Mouse (Mus musculus) C2C12 (cell line): ENCODE results near the gene Ammecr1. TPM values are rescaled to one million over a fixed set of nuclear protein-coding genes. Genes with fewer than 3 reads are reported as not detected.

Experiments used
- H3K27me3 ChIP-seq: one replicate; pipeline ENCODE4 v1.6.1; 2011; ENCODE audit not compliant: control insufficient read depth, insufficient read depth, insufficient read length
- H3K36me3 ChIP-seq: one replicate; pipeline ENCODE4 v1.6.1; 2011; ENCODE audit not compliant: control insufficient read depth, insufficient read depth
- H3K4me3 ChIP-seq: one replicate; pipeline ENCODE4 v1.5.1; 2011; ENCODE audit warnings: mild to moderate bottlenecking, control low read depth; ENCODE audit not compliant: poor library complexity, insufficient read depth, severe bottlenecking
- H3K79me2 ChIP-seq: one replicate; pipeline ENCODE4 v1.6.1; 2011; ENCODE audit not compliant: control insufficient read depth, insufficient read depth
- H3K79me3 ChIP-seq: one replicate; pipeline ENCODE4 v1.6.1; 2011; ENCODE audit warnings: low read depth, control low read depth
- H3ac ChIP-seq: one replicate; pipeline ENCODE3; 2011; ENCODE audit warnings: low read depth; ENCODE audit not compliant: control insufficient read depth, insufficient read length
- CEBPB ChIP-seq: IDR thresholded peaks from one replicate; pipeline ENCODE4 v1.6.1; 2011; ENCODE audit warnings: low read depth, mild to moderate bottlenecking, control low read depth, moderate library complexity
- CTCF ChIP-seq: IDR thresholded peaks from one replicate; pipeline ENCODE4 v1.5.1; 2011; ENCODE audit not compliant: control insufficient read depth, insufficient read depth, insufficient read length
- FOSL1 ChIP-seq: IDR thresholded peaks from one replicate; pipeline ENCODE4 v1.8.0; 2011; ENCODE audit warnings: mild to moderate bottlenecking, low read length; ENCODE audit not compliant: poor library complexity, insufficient read depth, severe bottlenecking
- MAX ChIP-seq: IDR thresholded peaks from one replicate; pipeline ENCODE4 v1.6.1; 2011; ENCODE audit warnings: mild to moderate bottlenecking, control low read depth
- MYOD1 ChIP-seq: IDR thresholded peaks from one replicate; pipeline ENCODE4 v1.6.1; 2011; ENCODE audit warnings: low read depth; ENCODE audit not compliant: control insufficient read depth, insufficient read length
- MYOG ChIP-seq: IDR thresholded peaks from one replicate; pipeline ENCODE4 v1.6.1; 2011; ENCODE audit not compliant: control insufficient read depth, insufficient read length; ENCODE audit errors: extremely low read depth
- USF1 ChIP-seq: IDR thresholded peaks from one replicate; pipeline ENCODE4 v1.6.1; 2011; ENCODE audit warnings: low read depth, mild to moderate bottlenecking, control low read depth, moderate library complexity
- polyA plus RNA-seq: library from polyadenylated mRNA; unstranded; fragments of >200 nt; fragmentation: generic; extraction: Trizol; gene quantifications from one replicate; pipeline ENCODE4 v1.2.1, GENCODE M21; 2012; ENCODE audit warnings: missing spikeins

Gene Ammecr1
- polyA plus RNA-seq, 1 experiment = 7.5 TPM

DNA sequence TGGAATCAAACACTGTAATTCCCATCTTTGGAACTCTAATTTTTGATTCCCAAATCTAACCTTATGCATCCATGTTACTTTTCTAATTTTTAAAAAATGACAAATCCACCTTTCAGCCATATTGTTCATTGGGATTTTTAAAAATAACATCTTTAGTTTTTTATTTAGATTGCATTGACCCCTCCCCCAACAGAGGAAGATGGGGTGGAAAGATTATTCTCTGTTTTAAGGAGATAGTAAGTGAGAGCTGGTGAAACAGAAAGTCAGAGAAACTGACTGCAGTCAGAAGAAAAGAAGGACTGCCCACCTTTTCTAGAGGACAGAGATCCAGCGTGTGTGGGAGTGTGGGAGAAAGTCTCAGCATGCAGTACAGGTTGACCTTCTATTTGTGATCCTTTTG, 30.7 kb upstream of the Ammecr1 start:
- H3K36me3 ChIP-seq = no peaks in the 10 kb centered on the region
- no peaks in the 10 kb centered on the region for H3K79me2 ChIP-seq
- TF ChIP-seq MAX (no peak), CTCF (no peak), MYOD1 (no peak), CEBPB (no peak), USF1 (no peak), MYOG (no peak), FOSL1 (no peak)
- H3K79me3 ChIP-seq = no peaks in the 10 kb centered on the region
- H3K27me3 ChIP-seq = no peaks in the 10 kb centered on the region
- H3ac ChIP-seq = no peak overlapping the region
- H3K4me3 ChIP-seq = no peak overlapping the region

DNA sequence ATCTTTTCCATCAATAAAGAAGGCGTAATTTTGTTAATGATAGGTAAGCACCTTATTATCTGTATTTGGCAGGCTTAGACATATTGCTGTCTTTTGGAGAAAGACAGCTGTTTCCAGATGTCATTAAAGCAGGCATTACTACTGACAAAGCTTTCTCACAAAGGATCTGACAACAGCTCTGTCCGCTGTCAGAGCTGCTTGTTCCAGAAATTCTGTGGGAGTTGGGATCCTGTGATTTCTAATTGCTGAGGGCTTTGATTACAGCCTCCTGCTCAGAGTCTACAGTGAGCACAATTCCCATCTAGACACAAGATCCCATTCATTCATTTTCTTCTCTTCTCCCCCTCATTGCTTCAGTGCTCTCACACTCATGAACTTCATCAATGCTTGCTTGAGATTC, 28.0 kb upstream of the Ammecr1 start:
- Histone ChIP-seq H3K79me2 (no peaks in the 10 kb centered on the region), H3K79me3 (no peaks in the 10 kb centered on the region), H3K4me3 (no peak overlapping the region), H3K36me3 (no peaks in the 10 kb centered on the region), H3K27me3 (no peaks in the 10 kb centered on the region), H3ac (no peak overlapping the region)
- TF ChIP-seq FOSL1 = no peak
- TF ChIP-seq USF1 = no peak
- TF ChIP-seq MYOD1 = no peak
- TF ChIP-seq MAX = no peak
- no peak for TF ChIP-seq CTCF
- no peak for TF ChIP-seq CEBPB
- no peak for TF ChIP-seq MYOG

DNA sequence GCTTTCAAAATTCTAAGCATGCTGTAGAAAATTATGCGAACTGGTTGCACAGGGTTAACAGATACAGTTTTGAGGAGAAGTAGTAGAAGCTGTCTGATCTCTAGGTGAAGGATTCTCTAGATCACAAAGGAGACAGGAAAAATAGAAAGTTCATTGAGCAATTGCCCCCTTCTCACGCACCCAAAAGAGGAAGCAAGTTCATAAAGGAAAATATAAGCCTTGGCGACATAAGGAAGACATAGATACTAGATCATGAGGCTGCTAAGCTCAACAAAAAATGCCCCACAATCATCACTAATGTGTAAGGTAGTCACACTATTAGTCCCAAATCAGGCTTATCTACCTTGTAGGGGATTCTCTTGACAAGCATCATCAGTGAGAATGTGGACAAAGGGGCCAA, 17.6 kb upstream of the Ammecr1 start:
- TF ChIP-seq CEBPB = no peak
- no peak for TF ChIP-seq FOSL1
- no peak for TF ChIP-seq USF1
- no peak for TF ChIP-seq CTCF
- TF ChIP-seq MYOD1 = no peak
- TF ChIP-seq MAX = no peak
- no peak for TF ChIP-seq MYOG
- Histone ChIP-seq H3K36me3 (no peaks in the 10 kb centered on the region), H3K4me3 (no peak overlapping the region), H3K79me3 (no peaks in the 10 kb centered on the region), H3K79me2 (no peaks in the 10 kb centered on the region), H3K27me3 (no peaks in the 10 kb centered on the region), H3ac (no peak overlapping the region)

DNA sequence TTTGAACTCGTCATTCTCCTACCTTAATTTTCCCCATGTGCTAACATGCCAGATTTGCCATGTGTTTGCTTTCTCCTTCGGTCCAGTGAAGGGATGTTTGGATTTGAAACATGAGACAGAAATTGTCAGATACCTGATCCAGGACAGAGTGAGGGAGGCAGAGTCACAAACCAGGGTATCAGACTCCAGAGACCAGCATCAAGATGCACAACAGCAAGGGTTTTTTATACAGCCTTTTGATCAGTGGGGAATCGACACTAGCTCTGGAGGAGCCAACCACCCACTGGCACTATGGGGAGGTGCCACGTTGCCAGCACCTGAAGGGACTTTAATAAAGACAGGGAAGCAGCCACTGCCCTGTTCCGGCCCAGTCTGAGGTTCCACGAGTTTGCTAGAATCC, 17.1 kb upstream of the Ammecr1 start:
- Histone ChIP-seq H3K79me3 (no peaks in the 10 kb centered on the region), H3ac (no peak overlapping the region), H3K36me3 (no peaks in the 10 kb centered on the region), H3K4me3 (no peak overlapping the region), H3K79me2 (no peaks in the 10 kb centered on the region), H3K27me3 (no peaks in the 10 kb centered on the region)
- TF ChIP-seq CEBPB (no peak), MYOD1 (no peak)

DNA sequence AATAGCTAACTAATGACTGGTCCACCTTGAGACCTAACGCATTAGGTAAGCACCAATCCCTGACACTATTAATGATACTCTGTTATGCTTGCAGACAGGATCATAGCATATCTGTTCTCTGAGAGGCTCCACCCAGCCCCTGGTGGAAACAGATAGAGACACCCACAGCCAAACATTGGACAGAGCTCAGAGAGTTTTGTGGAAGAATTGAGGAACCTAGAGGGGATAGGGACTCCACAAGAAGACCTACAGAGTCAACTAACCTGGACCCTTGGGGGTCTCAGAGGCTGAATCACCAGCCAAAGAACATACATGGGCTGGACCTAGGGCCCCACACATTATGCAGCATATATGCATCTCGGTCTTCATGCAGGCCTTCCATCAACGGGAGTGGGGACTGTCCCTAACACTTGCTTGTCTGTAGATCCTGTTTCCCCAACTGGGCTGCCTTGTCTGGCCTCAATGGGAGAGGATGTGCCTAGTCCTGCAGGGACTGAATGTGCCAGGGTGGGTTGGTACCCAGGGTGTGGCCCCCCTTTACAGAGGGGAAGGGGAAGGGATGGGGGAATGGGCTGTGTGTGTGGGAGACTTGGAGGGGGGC, 15.1 kb upstream of the Ammecr1 start:
- no peaks in the 10 kb centered on the region for H3K27me3 ChIP-seq
- H3ac ChIP-seq = no peak overlapping the region
- no peak for TF ChIP-seq MYOD1
- no peaks in the 10 kb centered on the region for H3K79me3 ChIP-seq
- H3K4me3 ChIP-seq = no peak overlapping the region
- H3K79me2 ChIP-seq = no peaks in the 10 kb centered on the region
- H3K36me3 ChIP-seq = no peaks in the 10 kb centered on the region

DNA sequence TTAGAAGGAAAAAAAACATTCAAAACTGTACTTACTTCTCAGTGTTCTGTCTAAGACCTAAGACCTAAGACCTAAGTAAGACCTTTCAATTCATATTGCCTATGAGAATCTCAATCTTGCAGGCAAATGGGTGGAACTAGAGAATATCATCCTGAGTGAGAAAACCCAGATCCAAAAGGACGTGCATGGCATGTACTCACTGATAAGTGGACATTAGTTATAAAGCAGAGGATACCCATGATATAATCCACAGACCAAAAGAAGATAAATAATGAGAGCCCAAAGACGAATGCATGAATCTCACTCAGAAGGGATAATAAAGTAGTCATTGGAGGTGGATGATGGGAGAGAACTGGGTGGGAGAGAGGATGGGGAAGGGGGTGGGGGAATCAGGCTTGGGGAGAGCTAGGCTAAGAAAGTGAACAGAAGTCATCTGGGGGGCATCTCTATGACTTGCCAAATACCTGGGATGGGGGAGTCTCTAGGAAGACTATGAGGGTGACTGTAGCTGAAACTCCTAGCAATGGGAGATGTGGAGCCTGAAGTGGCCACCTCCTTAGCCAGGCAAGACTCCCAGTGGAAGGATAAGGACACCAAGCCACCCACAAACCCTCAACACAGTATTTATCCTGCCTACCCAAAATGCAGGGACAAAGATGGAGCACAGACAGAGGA, 14.5 kb upstream of the Ammecr1 start:
- no peak for TF ChIP-seq USF1
- no peak for TF ChIP-seq MYOD1
- no peak for TF ChIP-seq CEBPB
- TF ChIP-seq FOSL1 = no peak
- TF ChIP-seq CTCF = no peak
- TF ChIP-seq MAX = no peak
- no peak for TF ChIP-seq MYOG
- no peaks in the 10 kb centered on the region for H3K27me3 ChIP-seq
- H3K79me3 ChIP-seq = no peaks in the 10 kb centered on the region
- H3K4me3 ChIP-seq = no peak overlapping the region
- no peaks in the 10 kb centered on the region for H3K36me3 ChIP-seq
- H3K79me2 ChIP-seq = no peaks in the 10 kb centered on the region
- no peak overlapping the region for H3ac ChIP-seq
